Mouse (Mus musculus) lung, adult 2 months (tissue): ENCODE results near the gene Lemd2.

Source experiments
- CTCF ChIP-seq: fragments of 200-500 bp; IDR thresholded peaks from 2 replicates; pipeline ENCODE4 v1.5.1; 2011; ENCODE audit warnings: mild to moderate bottlenecking, low read length, control low read depth; ENCODE audit not compliant: insufficient read depth
- POLR2A ChIP-seq: fragments of 200-500 bp; IDR thresholded peaks from 2 replicates; pipeline ENCODE4 v1.6.1; 2011; ENCODE audit warnings: low read depth, mild to moderate bottlenecking, control low read depth, low read length, borderline replicate concordance; ENCODE audit errors: extremely low read depth

DNA sequence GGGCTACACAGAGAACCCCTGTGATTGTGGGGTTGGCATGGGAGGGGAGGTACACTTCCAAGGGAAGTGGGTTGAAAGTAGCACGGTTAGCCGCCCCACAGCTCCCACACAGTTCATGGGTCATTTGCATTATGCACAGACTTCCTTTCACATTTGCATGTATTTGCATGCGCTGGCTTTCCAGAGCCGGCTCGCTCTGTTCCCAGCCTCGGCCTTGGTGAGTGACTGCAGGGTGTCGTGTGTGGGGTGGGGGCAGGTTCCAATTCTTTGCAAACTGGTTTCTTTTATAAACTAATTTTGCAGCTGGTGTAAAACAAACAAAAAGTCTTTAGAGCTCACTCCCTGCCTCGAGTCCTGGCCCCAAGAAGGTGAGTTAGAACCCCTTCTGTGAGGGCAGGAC, 34.4 kb upstream of the Lemd2 start:
- TF ChIP-seq CTCF = no peak
- no peak for TF ChIP-seq POLR2A
